Mouse (Mus musculus) ES-Bruce4 (cell line): ENCODE data around the gene Slu7.

Source experiments
- CTCF ChIP-seq: IDR thresholded peaks from one replicate; pipeline ENCODE4 v1.8.1; 2011; ENCODE audit warnings: low read depth, low read length
- EP300 ChIP-seq: IDR thresholded peaks from 2 replicates; pipeline ENCODE4 v1.6.1; 2011; ENCODE audit warnings: low read depth, low read length; ENCODE audit not compliant: insufficient read depth
- POLR2A ChIP-seq: IDR thresholded peaks from one replicate; pipeline ENCODE4 v1.8.1; 2011; ENCODE audit warnings: low read length; ENCODE audit not compliant: insufficient read depth

- TF ChIP-seq CTCF (no peak), POLR2A (no peak), EP300 (no peak)
Observed at GRCm38 (mm10) chr11:43480561-43480960, 47.0 kb downstream of the Slu7 start.
